Mouse (Mus musculus) forebrain, embryonic 14.5 days (tissue): ENCODE data around the gene E130309D02Rik. TPM values are rescaled to one million over a fixed set of nuclear protein-coding genes. Genes with fewer than 3 reads are reported as not detected.

Source experiments
- ATAC-seq: fragments of 200-750 bp; cut with Nextera tagmentation; 2 replicates; pipeline ENCODE4 v1.8.0; 2017; ENCODE audit warnings: mild to moderate bottlenecking, moderate library complexity
- DNase-seq: peaks from one replicate; pipeline ENCODE4 v3.0.0-alpha.2; 2015; ENCODE audit warnings: low spot score
- H3K27ac ChIP-seq: fragments of 300-500 bp; sonication (generic); 2 replicates; pipeline ENCODE4 v1.5.1; 2014; ENCODE audit warnings: low read depth, mild to moderate bottlenecking, control low read depth, low read length, moderate library complexity
- H3K27me3 ChIP-seq: fragments of 300-500 bp; sonication (generic); replicated peaks from 2 replicates; pipeline ENCODE4 v1.6.1; 2014; ENCODE audit warnings: low read length, control low read depth, mixed read lengths; ENCODE audit not compliant: control insufficient read depth, insufficient read depth
- H3K36me3 ChIP-seq: fragments of 300-500 bp; sonication (generic); 2 replicates; pipeline ENCODE4 v1.6.1; 2014; ENCODE audit warnings: low read length, control low read depth; ENCODE audit not compliant: control insufficient read depth, insufficient read depth
- H3K4me1 ChIP-seq: fragments of 300-500 bp; sonication (generic); 2 replicates; pipeline ENCODE4 v1.6.1; 2014; ENCODE audit warnings: antibody characterized with exemption, low read length, control low read depth; ENCODE audit not compliant: control insufficient read depth, insufficient read depth
- H3K4me2 ChIP-seq: fragments of 300-500 bp; sonication (generic); 2 replicates; pipeline ENCODE4 v1.6.1; 2014; ENCODE audit warnings: mild to moderate bottlenecking, control low read depth, low read length
- H3K4me3 ChIP-seq: fragments of 300-500 bp; sonication (generic); 2 replicates; pipeline ENCODE4 v1.5.1; 2014; ENCODE audit warnings: low read depth, low read length, control low read depth
- H3K9ac ChIP-seq: fragments of 300-500 bp; sonication (generic); 2 replicates; pipeline ENCODE4 v1.6.1; 2014; ENCODE audit warnings: mild to moderate bottlenecking, low read length, control low read depth, moderate library complexity
- H3K9me3 ChIP-seq: fragments of 300-500 bp; sonication (generic); replicated peaks from 2 replicates; pipeline ENCODE4 v1.6.1; 2016; ENCODE audit warnings: low read length, control low read depth, mixed read lengths; ENCODE audit not compliant: control insufficient read depth
- WGBS: fragments of 180-500 bp; shearing (Covaris S2); extraction: QIAGEN DNeasy Blood & Tissue Kit; methylation state at CpG from one replicate; pipeline ENCODE4 v1.1.7; 2014; 5-methylcytosine and 5-hydroxymethylcytosine counted together
- polyA plus RNA-seq: library from polyadenylated mRNA; unstranded; fragments of >200 nt; fragmentation: Nextera tagmentation; extraction: Ambion mirVana; gene quantifications from 2 replicates; pipeline ENCODE4 v1.2.1, GENCODE M21; 2014

Gene E130309D02Rik
- polyA plus RNA-seq, 1 experiment from 2014 or later, result 32.3 TPM

- peaks cover 71% of the 10 kb centered on the region for H3K36me3 ChIP-seq
- H3K4me3 ChIP-seq, result no peak overlapping the region
- H3K4me1 ChIP-seq, result peaks cover 8% of the 10 kb centered on the region
- ATAC-seq (no peak), DNase-seq (no peak)
- WGBS, result 88% methylated on average over 5 of the region's 5 CpGs
- no peak overlapping the region for H3K9ac ChIP-seq
- H3K27ac ChIP-seq, result no peak overlapping the region
- H3K4me2 ChIP-seq, result no peak overlapping the region
- no peaks in the 10 kb centered on the region for H3K9me3 ChIP-seq
- H3K27me3 ChIP-seq, result no peaks in the 10 kb centered on the region
These were observed 1.6 kb upstream of the E130309D02Rik start for GRCm38 (mm10) chr5:143316605-143317287.

GRCm38 (mm10) chr5:143315514-143315888, 341 bp upstream of the E130309D02Rik start:
- WGBS, result 12% methylated on average over 8 of the region's 8 CpGs
- Histone ChIP-seq H3K27ac (no peak overlapping the region), H3K27me3 (no peaks in the 10 kb centered on the region), H3K4me2 (peak overlapping the region; percentile 84), H3K9me3 (no peaks in the 10 kb centered on the region), H3K4me1 (peaks cover 8% of the 10 kb centered on the region), H3K9ac (peak overlapping the region; percentile 96), H3K36me3 (peaks cover 72% of the 10 kb centered on the region), H3K4me3 (peak overlapping the region; percentile 87)
- ATAC-seq (no peak; the same call in 1 of the 2 replicates), DNase-seq (no peak)

- DNase-seq (peak; percentile 63), ATAC-seq (peak; percentile 16; the same call in 1 of the 2 replicates)
- Histone ChIP-seq H3K4me1 (peaks cover 8% of the 10 kb centered on the region), H3K9ac (peak overlapping the region; percentile 96), H3K9me3 (no peaks in the 10 kb centered on the region), H3K27me3 (no peaks in the 10 kb centered on the region), H3K4me3 (peak overlapping the region; percentile 87), H3K4me2 (peak overlapping the region; percentile 84), H3K27ac (peak overlapping the region; percentile 96), H3K36me3 (peaks cover 73% of the 10 kb centered on the region)
- under 1% methylated on average over 16 of the region's 16 CpGs for WGBS
These were observed 904 bp downstream of the E130309D02Rik start for GRCm38 (mm10) chr5:143314183-143314729.

- H3K9me3 ChIP-seq, result no peaks in the 10 kb centered on the region
- H3K4me1 ChIP-seq, result peaks cover 8% of the 10 kb centered on the region
- ATAC-seq (no peak), DNase-seq (peak; percentile 81)
- peaks cover 73% of the 10 kb centered on the region for H3K36me3 ChIP-seq
- no peak overlapping the region for H3K4me3 ChIP-seq
- H3K27me3 ChIP-seq, result no peaks in the 10 kb centered on the region
- H3K27ac ChIP-seq, result no peak overlapping the region
- 67% methylated on average over 8 of the region's 8 CpGs for WGBS
- H3K4me2 ChIP-seq, result no peak overlapping the region
- H3K9ac ChIP-seq, result no peak overlapping the region
These were observed 3.3 kb downstream of the E130309D02Rik start for GRCm38 (mm10) chr5:143311886-143312285.

GRCm38 (mm10) chr5:143309916-143310315, 5.2 kb downstream of the E130309D02Rik start:
- DNase-seq, result no peak
- H3K4me3 ChIP-seq, result no peak overlapping the region
- no peak for ATAC-seq
- no peak overlapping the region for H3K4me2 ChIP-seq
- 98% methylated on average over 7 of the region's 7 CpGs for WGBS
- no peak overlapping the region for H3K9ac ChIP-seq
- H3K9me3 ChIP-seq, result no peaks in the 10 kb centered on the region
- H3K27me3 ChIP-seq, result no peaks in the 10 kb centered on the region
- H3K27ac ChIP-seq, result no peak overlapping the region
- H3K4me1 ChIP-seq, result peaks cover 8% of the 10 kb centered on the region
- peaks cover 80% of the 10 kb centered on the region for H3K36me3 ChIP-seq

- Histone ChIP-seq H3K4me2 (no peak overlapping the region), H3K4me3 (no peak overlapping the region), H3K9ac (no peak overlapping the region), H3K27me3 (no peaks in the 10 kb centered on the region), H3K36me3 (peaks cover 89% of the 10 kb centered on the region), H3K9me3 (no peaks in the 10 kb centered on the region), H3K4me1 (peaks cover 8% of the 10 kb centered on the region), H3K27ac (no peak overlapping the region)
- DNase-seq, result no peak
- no peak for ATAC-seq
- WGBS, result 93% methylated on average over 5 of the region's 5 CpGs
These were observed 6.3 kb downstream of the E130309D02Rik start for GRCm38 (mm10) chr5:143308825-143309224.

GRCm38 (mm10) chr5:143304251-143304650, 10.9 kb downstream of the E130309D02Rik start:
- Histone ChIP-seq H3K36me3 (peaks cover 96% of the 10 kb centered on the region), H3K4me2 (no peak overlapping the region), H3K9ac (no peak overlapping the region), H3K4me3 (no peak overlapping the region), H3K27ac (no peak overlapping the region), H3K27me3 (no peaks in the 10 kb centered on the region), H3K4me1 (no peaks in the 10 kb centered on the region), H3K9me3 (no peaks in the 10 kb centered on the region)
- DNase-seq, result no peak
- no peak for ATAC-seq
- WGBS, result 93% methylated on average over 7 of the region's 7 CpGs

- H3K4me3 ChIP-seq, result no peak overlapping the region
- no peaks in the 10 kb centered on the region for H3K9me3 ChIP-seq
- no peaks in the 10 kb centered on the region for H3K4me1 ChIP-seq
- H3K27me3 ChIP-seq, result no peaks in the 10 kb centered on the region
- H3K4me2 ChIP-seq, result no peak overlapping the region
- H3K9ac ChIP-seq, result no peak overlapping the region
- no peak for DNase-seq
- ATAC-seq, result no peak
- no peak overlapping the region for H3K27ac ChIP-seq
- WGBS, result 86% methylated on average over 8 of the region's 8 CpGs
- peaks cover 76% of the 10 kb centered on the region for H3K36me3 ChIP-seq
These were observed 13.9 kb downstream of the E130309D02Rik start for GRCm38 (mm10) chr5:143301296-143301695.

- no peak overlapping the region for H3K4me2 ChIP-seq
- ATAC-seq (no peak), DNase-seq (peak; percentile 36)
- H3K36me3 ChIP-seq, result peaks cover 62% of the 10 kb centered on the region
- no peaks in the 10 kb centered on the region for H3K9me3 ChIP-seq
- no peak overlapping the region for H3K9ac ChIP-seq
- no peak overlapping the region for H3K4me3 ChIP-seq
- 0 out of 2 replicates have a peak, but pooled peaks cover under 1% of the 10 kb centered on the region for H3K27me3 ChIP-seq
- WGBS, result 92% methylated on average over 4 of the region's 4 CpGs
- H3K4me1 ChIP-seq, result no peaks in the 10 kb centered on the region
- no peak overlapping the region for H3K27ac ChIP-seq
These were observed 15.5 kb downstream of the E130309D02Rik start for GRCm38 (mm10) chr5:143299686-143300085.
